Comparison of ENCODE assay signal across 8 mouse cellular contexts in the genomic region with DNA sequence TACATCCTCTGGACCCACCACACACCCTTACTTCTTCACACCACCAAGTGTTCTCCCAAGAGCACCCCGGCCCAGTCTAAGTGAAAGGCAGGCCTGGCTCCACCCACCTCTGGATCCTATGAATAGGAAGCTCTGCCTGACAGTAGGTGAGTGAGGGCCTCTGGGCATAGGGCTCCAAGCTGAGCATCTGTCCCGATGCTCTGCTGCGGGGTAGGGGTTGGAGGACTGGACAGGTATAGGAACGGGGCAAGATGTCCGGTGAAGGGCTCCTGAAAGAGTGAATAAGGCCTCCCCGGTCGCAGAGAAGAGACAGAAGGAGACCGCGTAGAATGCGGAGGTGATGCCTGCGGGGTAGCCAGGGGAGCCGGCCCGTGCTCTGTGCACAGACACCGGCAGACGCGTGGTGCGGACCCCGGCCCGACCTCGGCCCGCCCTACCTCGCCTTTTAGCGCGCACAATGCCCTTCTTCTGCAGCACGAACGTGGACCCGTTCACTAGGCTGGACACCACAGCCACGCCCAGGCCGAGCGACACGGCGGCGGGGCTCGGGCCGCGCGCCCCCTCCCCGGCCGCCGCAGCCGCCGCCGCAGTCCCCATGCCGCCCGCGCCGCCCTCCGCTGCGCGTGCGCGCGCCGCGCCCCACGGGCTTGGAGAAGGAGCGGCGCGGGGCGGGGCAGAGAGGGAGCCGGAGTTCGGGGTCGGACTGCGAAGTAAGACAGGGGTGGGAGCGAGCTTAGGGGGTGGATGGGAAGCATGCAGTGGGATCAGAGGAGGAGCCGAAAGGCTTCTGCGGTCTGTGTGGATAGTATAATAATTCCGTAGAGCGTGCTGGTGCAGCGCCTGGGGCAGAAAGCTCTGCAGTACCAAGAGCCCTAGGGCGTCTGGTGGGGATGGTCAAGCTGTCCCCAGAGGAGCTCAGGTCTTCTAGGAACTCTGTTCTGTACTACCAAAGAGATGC. TPM values are rescaled to one million over a fixed set of nuclear protein-coding genes. Genes with fewer than 3 reads are reported as not detected.
DNase-seq lines count a peak whose midpoint lies in the region; ATAC-seq lines count a peak whose summit lies in the region.

No protein-coding gene starts in this region.

- H3K4me1 ChIP-seq in lung, embryonic 16.5 days (replicated peaks; ENCODE audit: control insufficient read depth, insufficient read depth, low read length), result 0 out of 2 replicates have a peak, but pooled peaks cover 6% of the 10 kb centered on the region

- peak; percentile 82 for ATAC-seq in frontal cortex, adult (ENCODE audit: low TSS enrichment)
- ATAC-seq in hematopoietic stem cell, adult 5-6 weeks (replicated peaks in 1 of 2; ENCODE audit: insufficient read depth in 1 of 2, low FRiP score in 2 of 2, low TSS enrichment in 1 of 2, low read depth in 1 of 2, poor library complexity in 2 of 2, severe bottlenecking in 2 of 2), result peak; percentile 67 to 70
- peak; percentile 95 for ATAC-seq in lung, embryonic 16.5 days (ENCODE audit: low read depth)

- no peaks in the 10 kb centered on the region for H3K9me3 ChIP-seq in lung, embryonic 16.5 days (ENCODE audit: control insufficient read depth, low read length)

- H3K27me3 ChIP-seq in lung, embryonic 16.5 days (ENCODE audit: control insufficient read depth, insufficient read depth, low read depth, low read length), result no peaks in the 10 kb centered on the region

- peak overlapping the region; percentile 76 for H3K4me2 ChIP-seq in lung, embryonic 16.5 days (ENCODE audit: low read depth, low read length)

- DNase-seq in NIH3T3 (ENCODE audit: low read depth), result peak; percentile 78
- peak; percentile 67 for DNase-seq in cerebellum, adult 9-10 months
- peak; percentile 54 for DNase-seq in layer of hippocampus, adult 9-11 months
- peak; percentile 45 for DNase-seq in ovary, postnatal 14 days (ENCODE audit: low spot score)
- DNase-seq in thymus, postnatal 0 days (ENCODE audit: low spot score), result peak; percentile 27

- under 1% methylated on average over 58 of the region's 71 CpGs for WGBS in lung, embryonic 16.5 days

- H3K36me3 ChIP-seq in lung, embryonic 16.5 days (ENCODE audit: control insufficient read depth, insufficient read depth, low read length), result no peaks in the 10 kb centered on the region

- peak overlapping the region; percentile 51 for H3K27ac ChIP-seq in lung, embryonic 16.5 days (ENCODE audit: low read length)

- H3K4me3 ChIP-seq in lung, embryonic 16.5 days (ENCODE audit: low read length), result peak overlapping the region; percentile 70

- H3K9ac ChIP-seq in lung, embryonic 16.5 days (ENCODE audit: low read length), result peak overlapping the region; percentile 82

RNA-seq across cellular contexts. Expression of a gene that starts 0.5 kb away (rescaled TPM):
- total RNA-seq in hematopoietic stem cell, adult 5-6 weeks (2017), result 4.7 and 11.0 TPM in 2 replicates
- 5.9 and 6.7 TPM in 2 replicates for polyA plus RNA-seq in lung, embryonic 16.5 days (2015; fragmentation: Nextera tagmentation; extraction: Ambion mirVana)
- 0.83 and 1.0 TPM in 2 replicates for polyA plus RNA-seq in thymus, postnatal 0 days (2015; fragmentation: Nextera tagmentation; extraction: Ambion mirVana)

RNA-seq across cellular contexts. Expression of a gene that starts 30.7 kb away (rescaled TPM):
- 32.1 and 59.7 TPM in 2 replicates for total RNA-seq in hematopoietic stem cell, adult 5-6 weeks (2017)
- polyA plus RNA-seq in lung, embryonic 16.5 days (2015; fragmentation: Nextera tagmentation; extraction: Ambion mirVana), result 22.3 and 22.6 TPM in 2 replicates
- polyA plus RNA-seq in thymus, postnatal 0 days (2015; fragmentation: Nextera tagmentation; extraction: Ambion mirVana), result 19.0 and 22.7 TPM in 2 replicates

RNA-seq across cellular contexts. Expression of a gene that starts 57.0 kb away (rescaled TPM):
- 32.5 and 36.2 TPM in 2 replicates for total RNA-seq in hematopoietic stem cell, adult 5-6 weeks (2017)
- 38.3 and 42.5 TPM in 2 replicates for polyA plus RNA-seq in lung, embryonic 16.5 days (2015; fragmentation: Nextera tagmentation; extraction: Ambion mirVana)
- 40.8 and 40.9 TPM in 2 replicates for polyA plus RNA-seq in thymus, postnatal 0 days (2015; fragmentation: Nextera tagmentation; extraction: Ambion mirVana)

Comparison
In these comparisons a context has a peak if more than half of its experiments do, and no peak if none do; other contexts are left out.
1. Peak in every context shown above with its lines: DNase-seq, ATAC-seq, H3K4me3 ChIP-seq and H3K27ac ChIP-seq.
2. DNase-seq: peak in every context shown above with its lines; median percentile 78 in NIH3T3; 67 in cerebellum, adult 9-10 months; 54 in layer of hippocampus, adult 9-11 months; 45 in ovary, postnatal 14 days; 27 in thymus, postnatal 0 days.